Mouse (Mus musculus) neural tube, embryonic 12.5 days (tissue): ENCODE measurements around the gene Ccdc24. TPM values are rescaled to one million over a fixed set of nuclear protein-coding genes. Genes with fewer than 3 reads are reported as not detected.
A peak's percentile ranks its signal among the peaks of the same experiment; 100 is the strongest.

Experiments
- ATAC-seq: fragments of 200-750 bp; cut with Nextera tagmentation; 2 replicates; pipeline ENCODE4 v1.8.0; 2017; ENCODE audit warnings: low read depth, mild to moderate bottlenecking, moderate TSS enrichment, moderate library complexity; ENCODE audit not compliant: low FRiP score
- H3K27ac ChIP-seq: fragments of 300-500 bp; sonication (generic); 2 replicates; pipeline ENCODE4 v1.5.1; 2016
- H3K27me3 ChIP-seq: fragments of 300-500 bp; sonication (generic); replicated peaks from 2 replicates; pipeline ENCODE4 v1.6.1; 2016; ENCODE audit warnings: mild to moderate bottlenecking
- H3K36me3 ChIP-seq: fragments of 300-500 bp; sonication (generic); 2 replicates; pipeline ENCODE4 v1.6.1; 2016; ENCODE audit warnings: mild to moderate bottlenecking
- H3K4me1 ChIP-seq: fragments of 300-500 bp; sonication (generic); 2 replicates; pipeline ENCODE4 v1.6.1; 2016
- H3K4me2 ChIP-seq: fragments of 300-500 bp; sonication (generic); replicated peaks from 2 replicates; pipeline ENCODE4 v1.6.1; 2016; ENCODE audit warnings: mild to moderate bottlenecking
- H3K4me3 ChIP-seq: fragments of 300-500 bp; sonication (generic); 2 replicates; pipeline ENCODE4 v1.5.1; 2016
- H3K9ac ChIP-seq: fragments of 300-500 bp; sonication (generic); 2 replicates; pipeline ENCODE4 v1.6.1; 2016; ENCODE audit warnings: mild to moderate bottlenecking
- H3K9me3 ChIP-seq: fragments of 300-500 bp; sonication (generic); 2 replicates; pipeline ENCODE4 v1.6.1; 2016; ENCODE audit warnings: mild to moderate bottlenecking
- WGBS: fragments of 180-500 bp; shearing (Covaris S2); methylation state at CpG from one replicate; pipeline ENCODE4 v1.1.7; 2016; 5-methylcytosine and 5-hydroxymethylcytosine counted together
- polyA plus RNA-seq: library from polyadenylated mRNA; unstranded; fragments of >200 nt; fragmentation: Nextera tagmentation; extraction: Ambion mirVana; gene quantifications from 2 replicates; pipeline ENCODE4 v1.2.1, GENCODE M21; 2016

Gene Ccdc24
- polyA plus RNA-seq, 1 experiment from 2014 or later, result 2.7 TPM

DNA sequence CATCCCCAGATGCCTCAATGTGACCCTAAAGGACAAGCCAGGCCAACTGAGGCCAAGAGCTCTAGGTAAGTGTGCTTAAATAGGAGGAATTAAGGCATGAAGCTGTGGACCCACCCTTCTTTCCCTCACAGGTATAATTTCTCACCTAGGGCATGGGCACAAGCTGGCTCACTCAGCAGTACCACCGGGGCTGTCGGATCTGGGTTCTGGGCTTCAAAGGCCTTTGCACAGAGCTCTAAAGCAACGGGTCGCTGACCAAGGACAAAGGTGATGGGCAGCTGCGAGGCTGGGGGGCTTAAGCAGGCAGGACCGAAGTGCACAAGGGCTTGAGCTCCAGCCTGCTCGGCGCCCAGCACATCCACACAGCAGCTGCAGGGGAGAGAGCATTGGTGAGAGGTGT is 18.4 kb upstream of the Ccdc24 start:
- Histone ChIP-seq H3K9me3 (no peaks in the 10 kb centered on the region), H3K4me3 (0 out of 2 replicates have a peak overlapping the region, but pooled peaks have one; percentile 67), H3K27ac (no peak overlapping the region), H3K9ac (no peak overlapping the region), H3K4me1 (peaks cover 22% of the 10 kb centered on the region), H3K36me3 (peaks cover 34% of the 10 kb centered on the region), H3K4me2 (peak overlapping the region; percentile 84), H3K27me3 (no peaks in the 10 kb centered on the region)
- ATAC-seq, result no peak
- WGBS, result 74% methylated on average over 8 of the region's 8 CpGs

DNA sequence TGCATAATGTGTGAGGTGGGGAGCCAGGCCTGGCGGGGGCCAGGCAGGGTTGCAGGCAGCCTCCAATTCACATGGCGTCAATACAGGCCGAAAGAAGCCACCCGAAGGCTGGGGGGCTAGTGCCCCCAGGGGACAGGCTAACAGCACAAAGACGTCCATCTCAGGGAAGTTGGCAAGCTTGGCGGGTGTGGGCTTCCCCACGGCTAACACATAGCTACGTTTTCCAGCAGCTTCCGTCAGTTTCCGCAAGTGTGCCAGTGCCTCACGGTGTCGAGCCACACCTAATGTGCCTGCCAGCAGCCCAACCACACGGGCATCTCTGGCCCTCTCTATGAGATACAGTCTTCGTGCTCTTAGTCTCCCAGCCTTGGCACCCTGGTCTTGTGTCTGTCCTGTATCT is 17.7 kb upstream of the Ccdc24 start:
- WGBS, result 90% methylated on average over 14 of the region's 14 CpGs
- Histone ChIP-seq H3K36me3 (peaks cover 34% of the 10 kb centered on the region), H3K4me1 (peaks cover 22% of the 10 kb centered on the region), H3K27me3 (no peaks in the 10 kb centered on the region), H3K9me3 (no peaks in the 10 kb centered on the region), H3K4me2 (no peak overlapping the region), H3K27ac (no peak overlapping the region), H3K4me3 (no peak overlapping the region), H3K9ac (no peak overlapping the region)
- no peak for ATAC-seq

DNA sequence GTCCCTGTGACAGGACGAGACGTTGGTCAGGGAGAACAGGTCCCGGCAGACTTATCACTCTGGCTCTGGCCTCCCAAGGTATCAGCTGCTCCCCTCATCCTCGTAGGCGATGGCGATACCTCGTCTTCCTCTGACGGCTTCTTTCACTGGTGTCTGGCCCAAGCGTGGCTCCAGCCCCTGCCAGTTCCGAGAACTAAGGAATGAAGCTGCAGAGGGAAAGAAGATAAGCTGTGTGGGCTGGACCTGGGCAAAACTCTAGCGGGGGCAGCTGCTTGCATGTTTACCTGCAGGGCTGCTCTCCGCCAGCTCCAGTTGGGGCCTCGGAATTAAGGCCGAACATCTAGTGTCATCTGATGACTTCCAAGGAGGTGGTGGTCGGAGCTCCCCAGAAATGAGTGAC is 17.1 kb upstream of the Ccdc24 start:
- 95% methylated on average over 15 of the region's 15 CpGs for WGBS
- Histone ChIP-seq H3K4me2 (no peak overlapping the region), H3K9ac (no peak overlapping the region), H3K4me3 (no peak overlapping the region), H3K27me3 (no peaks in the 10 kb centered on the region), H3K4me1 (peaks cover 22% of the 10 kb centered on the region), H3K36me3 (peaks cover 34% of the 10 kb centered on the region), H3K27ac (no peak overlapping the region), H3K9me3 (no peaks in the 10 kb centered on the region)
- no peak for ATAC-seq

- Histone ChIP-seq H3K4me3 (no peak overlapping the region), H3K27ac (no peak overlapping the region), H3K9ac (no peak overlapping the region), H3K27me3 (no peaks in the 10 kb centered on the region), H3K9me3 (no peaks in the 10 kb centered on the region), H3K4me1 (peaks cover 29% of the 10 kb centered on the region), H3K4me2 (peak overlapping the region; percentile 91), H3K36me3 (peaks cover 32% of the 10 kb centered on the region)
- 73% methylated on average over 2 of the region's 2 CpGs for WGBS
- ATAC-seq, result no peak
Measured at GRCm38 (mm10) chr4:117887920-117888319, 15.6 kb upstream of the Ccdc24 start.

GRCm38 (mm10) chr4:117887133-117887532 is 14.8 kb upstream of the Ccdc24 start, which contains the start of gene Atp6v0b:
Gene Atp6v0b (minus strand): TSS chr4:117887333.
- H3K4me1 ChIP-seq, result peaks cover 35% of the 10 kb centered on the region
- H3K4me3 ChIP-seq, result peak within 1 kb of the TSS; percentile 94
- H3K4me2 ChIP-seq, result peak within 1 kb of the TSS; percentile 91
- WGBS, result under 1% methylated on average over 37 of the region's 37 CpGs
- H3K36me3 ChIP-seq, result peaks cover 32% of the 10 kb centered on the region
- no peaks in the 10 kb centered on the region for H3K9me3 ChIP-seq
- H3K27ac ChIP-seq, result peak within 1 kb of the TSS; percentile 20; the same call in 1 of the 2 replicates
- no peaks in the 10 kb centered on the region for H3K27me3 ChIP-seq
- peak within 1 kb of the TSS; percentile 87 for H3K9ac ChIP-seq
- ATAC-seq, result peak; percentile 81

GRCm38 (mm10) chr4:117886644-117887043 is 14.3 kb upstream of the Ccdc24 start:
- 2% methylated on average over 24 of the region's 24 CpGs for WGBS
- Histone ChIP-seq H3K9me3 (no peaks in the 10 kb centered on the region), H3K27me3 (no peaks in the 10 kb centered on the region), H3K36me3 (peaks cover 32% of the 10 kb centered on the region), H3K4me1 (peaks cover 40% of the 10 kb centered on the region), H3K9ac (peak overlapping the region; percentile 87), H3K27ac (no peak overlapping the region), H3K4me3 (peak overlapping the region; percentile 94), H3K4me2 (peak overlapping the region; percentile 91)
- ATAC-seq, result no peak

DNA sequence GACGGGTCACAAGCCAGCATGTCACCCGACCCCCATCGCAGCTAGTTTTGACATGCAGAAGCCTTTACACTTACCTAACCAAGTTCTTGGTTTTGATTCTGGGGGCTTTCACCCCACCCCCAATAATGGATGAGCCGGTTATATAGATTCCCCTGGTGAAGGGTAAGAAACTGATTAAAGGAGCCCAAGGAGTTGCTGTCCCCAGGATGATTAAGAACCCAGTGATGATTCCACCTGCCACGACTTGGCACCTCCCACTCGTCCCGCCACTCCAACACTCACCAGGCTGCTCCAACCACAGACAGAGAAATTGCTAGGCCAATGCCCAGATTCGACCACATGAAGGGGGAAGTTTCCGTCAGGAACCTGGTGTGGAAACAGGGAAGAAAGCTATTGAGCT is 13.6 kb upstream of the Ccdc24 start:
- peaks cover 39% of the 10 kb centered on the region for H3K4me1 ChIP-seq
- no peaks in the 10 kb centered on the region for H3K27me3 ChIP-seq
- no peak overlapping the region for H3K27ac ChIP-seq
- 82% methylated on average over 9 of the region's 9 CpGs for WGBS
- peak overlapping the region; percentile 91 for H3K4me2 ChIP-seq
- peak overlapping the region; percentile 87; the same call in 1 of the 2 replicates for H3K9ac ChIP-seq
- ATAC-seq, result no peak
- H3K9me3 ChIP-seq, result no peaks in the 10 kb centered on the region
- peaks cover 32% of the 10 kb centered on the region for H3K36me3 ChIP-seq
- H3K4me3 ChIP-seq, result peak overlapping the region; percentile 94

GRCm38 (mm10) chr4:117885093-117885492 is 12.7 kb upstream of the Ccdc24 start:
- no peaks in the 10 kb centered on the region for H3K9me3 ChIP-seq
- ATAC-seq, result no peak
- peaks cover 29% of the 10 kb centered on the region for H3K36me3 ChIP-seq
- no peaks in the 10 kb centered on the region for H3K27me3 ChIP-seq
- no peak overlapping the region for H3K27ac ChIP-seq
- H3K4me1 ChIP-seq, result peaks cover 37% of the 10 kb centered on the region
- no peak overlapping the region; the same call in 1 of the 2 replicates for H3K4me2 ChIP-seq
- no peak overlapping the region for H3K4me3 ChIP-seq
- no peak overlapping the region for H3K9ac ChIP-seq
- WGBS, result 93% methylated on average over 10 of the region's 10 CpGs

DNA sequence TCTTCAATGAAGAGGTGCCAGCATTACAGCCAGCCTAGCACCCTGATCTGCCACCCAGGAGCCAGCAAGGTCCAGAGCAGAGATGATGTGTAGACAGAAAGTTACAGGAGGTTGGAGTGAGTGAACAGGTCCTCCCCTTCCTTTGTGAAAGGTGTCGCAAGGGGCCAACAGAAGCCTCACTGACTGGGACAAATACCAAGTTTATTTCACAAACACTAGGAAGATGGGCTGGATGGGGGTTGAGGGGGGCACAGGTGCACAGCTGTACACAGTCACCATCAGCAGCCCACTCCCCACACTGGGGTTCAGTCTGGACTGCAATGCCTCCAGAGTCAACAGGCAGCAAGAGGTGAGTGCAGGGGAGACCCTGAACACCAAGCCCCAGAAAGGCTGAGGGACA is 11.8 kb upstream of the Ccdc24 start:
- Histone ChIP-seq H3K9ac (peak overlapping the region; percentile 93; the same call in 1 of the 2 replicates), H3K4me2 (peak overlapping the region; percentile 91), H3K36me3 (peaks cover 21% of the 10 kb centered on the region), H3K27ac (no peak overlapping the region), H3K4me1 (peaks cover 40% of the 10 kb centered on the region), H3K27me3 (no peaks in the 10 kb centered on the region), H3K4me3 (peak overlapping the region; percentile 90; the same call in 1 of the 2 replicates), H3K9me3 (no peaks in the 10 kb centered on the region)
- 100% methylated on average over 1 of the region's 1 CpGs for WGBS
- no peak for ATAC-seq

DNA sequence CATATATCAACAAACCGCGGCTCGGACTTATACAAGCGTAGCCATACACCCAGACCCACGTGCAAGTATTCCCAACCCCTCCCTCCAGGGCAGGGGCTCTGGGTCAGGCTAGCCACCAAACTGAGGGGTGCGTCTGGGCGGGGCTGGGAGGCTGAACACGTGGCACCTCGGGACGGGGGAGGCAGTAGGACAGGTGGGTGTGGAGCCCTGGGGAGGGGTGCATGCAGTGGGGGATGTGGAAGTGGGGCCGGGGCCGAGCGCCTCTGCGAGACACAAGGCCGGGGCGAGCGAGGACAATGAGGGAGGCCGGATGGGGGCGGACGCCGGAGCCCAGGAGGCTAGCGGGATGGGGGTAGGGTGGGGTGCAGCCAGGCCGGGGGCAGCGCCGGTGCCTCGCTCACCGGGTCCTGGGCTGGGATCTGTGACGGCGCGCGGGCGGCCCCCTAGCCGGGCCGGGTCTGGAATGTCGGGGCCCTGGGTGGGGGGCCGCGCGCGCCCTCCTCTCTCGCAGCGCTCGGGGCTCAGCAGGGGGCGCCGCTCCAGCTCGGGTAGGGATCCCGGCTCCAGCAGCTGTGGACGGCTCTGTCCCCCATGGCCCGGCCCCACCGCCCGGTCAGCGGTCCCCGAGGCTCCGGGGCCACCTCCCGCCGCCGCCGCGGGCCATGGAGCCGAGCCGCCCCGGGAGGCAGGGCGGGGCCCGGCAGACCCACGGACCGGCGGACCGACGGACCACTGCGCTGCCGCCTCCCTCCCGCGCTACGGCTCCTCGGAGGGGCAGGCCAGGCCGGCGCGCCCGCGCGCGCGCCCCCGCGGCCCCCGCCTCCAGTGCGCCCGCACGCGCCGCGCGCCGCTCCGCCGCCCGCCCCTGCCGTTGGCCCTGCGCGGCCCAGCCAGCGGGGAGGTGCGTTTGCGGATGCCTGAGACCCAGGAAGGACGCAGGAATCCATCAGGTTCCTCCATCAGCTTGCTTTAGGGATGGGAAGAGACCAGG is 10.6 kb upstream of the Ccdc24 start, which contains the start of gene B4galt2:
TSS of gene B4galt2 (minus strand) at position 787 of the 991 bp plus-strand sequence.
- peak; percentile 57 for ATAC-seq
- Histone ChIP-seq H3K9ac (peak within 1 kb of the TSS; percentile 93), H3K4me2 (peak within 1 kb of the TSS; percentile 91), H3K36me3 (peaks cover 24% of the 10 kb centered on the region), H3K4me3 (peak within 1 kb of the TSS; percentile 90), H3K27me3 (no peaks in the 10 kb centered on the region), H3K27ac (no peak within 1 kb of the TSS; the same call in 1 of the 2 replicates), H3K4me1 (peaks cover 40% of the 10 kb centered on the region), H3K9me3 (no peaks in the 10 kb centered on the region)
- WGBS, result 1% methylated on average over 81 of the region's 103 CpGs

- Histone ChIP-seq H3K4me2 (no peak overlapping the region), H3K4me3 (no peak overlapping the region), H3K27me3 (no peaks in the 10 kb centered on the region), H3K27ac (no peak overlapping the region), H3K9ac (no peak overlapping the region), H3K4me1 (peaks cover 23% of the 10 kb centered on the region), H3K36me3 (peaks cover 40% of the 10 kb centered on the region), H3K9me3 (no peaks in the 10 kb centered on the region)
- 78% methylated on average over 5 of the region's 5 CpGs for WGBS
- no peak for ATAC-seq
Measured at GRCm38 (mm10) chr4:117878703-117879102, 6.3 kb upstream of the Ccdc24 start.

DNA sequence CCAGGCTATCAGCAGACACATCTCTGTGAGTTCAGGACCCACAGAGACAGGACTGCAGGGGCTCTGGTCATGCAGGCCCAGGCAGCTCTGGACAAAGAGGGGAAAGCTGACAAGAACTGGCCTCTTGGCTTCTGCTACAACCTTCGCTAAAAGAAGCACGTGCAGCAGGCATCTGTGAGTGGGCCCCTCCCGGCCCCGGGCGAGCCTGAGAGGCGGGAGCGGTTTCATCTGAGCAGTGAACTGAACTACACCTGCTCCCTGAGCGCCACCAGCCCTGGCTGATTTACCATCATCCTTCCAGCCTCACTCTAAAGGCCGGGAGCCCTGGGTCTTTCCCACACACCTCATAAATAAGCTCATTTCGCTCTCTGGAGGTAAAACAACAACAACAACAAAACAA is 5.9 kb upstream of the Ccdc24 start:
- WGBS, result 60% methylated on average over 10 of the region's 10 CpGs

More for the DNA sequence above, 5.9 kb upstream of the Ccdc24 start:
- H3K4me2 ChIP-seq, result no peak overlapping the region
- no peak overlapping the region for H3K4me3 ChIP-seq
- H3K9me3 ChIP-seq, result no peaks in the 10 kb centered on the region
- H3K36me3 ChIP-seq, result peaks cover 44% of the 10 kb centered on the region
- H3K9ac ChIP-seq, result no peak overlapping the region
- ATAC-seq, result no peak
- H3K27me3 ChIP-seq, result no peaks in the 10 kb centered on the region
- peaks cover 21% of the 10 kb centered on the region for H3K4me1 ChIP-seq
- no peak overlapping the region for H3K27ac ChIP-seq
